Mouse (Mus musculus): ENCODE data around the gene Ssna1.

The Ssna1 gene

GRCm38 (mm10) chr2:25290101-25290815 lies 18.0 kb upstream of the Ssna1 start:
- DNase-seq (ENCODE audit: low spot score in 2 of 2) = peak; percentile 78 to 81

GRCm38 (mm10) chr2:25289651-25290050 lies 17.4 kb upstream of the Ssna1 start, which contains the start of gene Lrrc26:
TSS of gene Lrrc26 (plus strand) at chr2:25289915.
- peak in 1 of 2 experiments; percentile 74 for DNase-seq (ENCODE audit: low spot score in 2 of 2)

- no peak for DNase-seq (ENCODE audit: low spot score in 2 of 2)
Measured at GRCm38 (mm10) chr2:25288734-25289345, 16.6 kb upstream of the Ssna1 start.

GRCm38 (mm10) chr2:25287927-25288649 lies 15.8 kb upstream of the Ssna1 start, which contains the start of gene Tmem210:
TSS of gene Tmem210 (plus strand) at chr2:25288145.
- no peak for DNase-seq (ENCODE audit: low spot score in 2 of 2)

GRCm38 (mm10) chr2:25286837-25287636 lies 14.8 kb upstream of the Ssna1 start:
- DNase-seq (ENCODE audit: low spot score in 2 of 2) = peak in 1 of 2 experiments; percentile 69

GRCm38 (mm10) chr2:25286314-25286713 lies 14.1 kb upstream of the Ssna1 start:
- no peak for DNase-seq (ENCODE audit: low spot score in 2 of 2)

- DNase-seq (ENCODE audit: low spot score in 2 of 2) = no peak
Measured at GRCm38 (mm10) chr2:25285551-25285950, 13.3 kb upstream of the Ssna1 start.

GRCm38 (mm10) chr2:25278928-25279882 lies 7.0 kb upstream of the Ssna1 start:
- DNase-seq (ENCODE audit: low spot score in 2 of 2) = peak; percentile 72 to 86

- DNase-seq (ENCODE audit: low spot score in 2 of 2) = no peak
Measured at GRCm38 (mm10) chr2:25273010-25273409, 772 bp upstream of the Ssna1 start.

- peak in 1 of 2 experiments; percentile 37 for DNase-seq (ENCODE audit: low spot score in 2 of 2)
Measured at GRCm38 (mm10) chr2:25272515-25272914, 277 bp upstream of the Ssna1 start.

- no peak for DNase-seq (ENCODE audit: low spot score in 2 of 2)
Measured at GRCm38 (mm10) chr2:25267746-25268309, 4.4 kb downstream of the Ssna1 start.

GRCm38 (mm10) chr2:25267241-25267640 lies 5.0 kb downstream of the Ssna1 start:
- DNase-seq (ENCODE audit: low spot score in 2 of 2) = no peak

GRCm38 (mm10) chr2:25266720-25267119 lies 5.5 kb downstream of the Ssna1 start:
- peak in 1 of 2 experiments; percentile 60 for DNase-seq (ENCODE audit: low spot score in 2 of 2)

GRCm38 (mm10) chr2:25265897-25266656 lies 6.2 kb downstream of the Ssna1 start:
- DNase-seq (ENCODE audit: low spot score in 2 of 2) = no peak

- DNase-seq (ENCODE audit: low spot score in 2 of 2) = no peak
Measured at GRCm38 (mm10) chr2:25264851-25265250, 7.4 kb downstream of the Ssna1 start.

GRCm38 (mm10) chr2:25264286-25264660 lies 8.0 kb downstream of the Ssna1 start:
- DNase-seq (ENCODE audit: low spot score in 2 of 2) = no peak

- DNase-seq (ENCODE audit: low spot score in 2 of 2) = peak in 1 of 2 experiments; percentile 28
Measured at GRCm38 (mm10) chr2:25263623-25264285, 8.5 kb downstream of the Ssna1 start.

- DNase-seq (ENCODE audit: low spot score in 2 of 2) = peak; percentile 58 to 65
Measured at GRCm38 (mm10) chr2:25262795-25263622, 9.2 kb downstream of the Ssna1 start.

All from right cerebral cortex, postnatal 10 days (tissue).